Mouse (Mus musculus): ENCODE results near the gene 1700122O11Rik.
A peak's percentile ranks its signal among the peaks of the same experiment; 100 is the strongest.

Gene 1700122O11Rik

DNA sequence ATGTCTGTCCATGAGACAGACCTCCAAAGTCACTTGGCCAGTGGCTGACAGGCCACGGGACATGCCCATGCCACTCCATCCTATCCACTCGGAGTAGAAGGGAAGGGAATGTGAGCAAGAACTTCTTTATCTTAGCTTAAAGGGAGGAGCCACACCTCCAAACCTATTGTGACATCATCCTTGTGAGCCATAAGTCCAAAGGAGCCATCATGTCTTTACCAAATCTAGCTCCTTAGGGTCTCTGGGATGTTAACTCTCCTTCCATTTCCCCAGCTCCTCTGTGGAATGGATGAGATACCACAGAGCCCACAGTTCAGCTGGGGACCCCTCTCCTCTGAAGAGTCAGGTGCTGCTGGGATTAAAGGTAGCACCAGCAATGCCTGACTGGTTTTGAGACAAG lies at the start of gene 1700122O11Rik:
TSS of gene 1700122O11Rik (minus strand) at position 101 of the 400 bp plus-strand sequence.
- no peak for DNase-seq

DNA sequence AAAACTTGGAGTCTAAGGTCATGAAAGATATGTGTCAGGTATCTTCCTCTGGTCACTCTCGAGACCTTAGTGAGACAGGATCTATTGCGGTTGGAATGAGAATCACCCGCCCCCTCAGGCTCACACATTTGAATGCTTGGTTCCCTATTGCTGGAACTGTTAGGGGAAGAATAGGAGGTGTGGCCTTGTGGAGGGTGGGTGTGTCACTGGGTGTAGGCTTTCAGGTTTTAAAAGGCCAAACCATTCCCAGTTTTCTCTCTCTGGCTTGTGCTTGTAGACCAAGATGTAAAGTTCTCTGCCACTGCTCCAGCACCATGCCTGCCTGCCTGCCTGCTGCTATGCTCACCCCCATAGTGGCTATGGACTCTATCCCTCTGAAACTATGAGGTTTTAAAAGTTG lies 42.5 kb upstream of the 1700122O11Rik start:
- no peak for DNase-seq

DNA sequence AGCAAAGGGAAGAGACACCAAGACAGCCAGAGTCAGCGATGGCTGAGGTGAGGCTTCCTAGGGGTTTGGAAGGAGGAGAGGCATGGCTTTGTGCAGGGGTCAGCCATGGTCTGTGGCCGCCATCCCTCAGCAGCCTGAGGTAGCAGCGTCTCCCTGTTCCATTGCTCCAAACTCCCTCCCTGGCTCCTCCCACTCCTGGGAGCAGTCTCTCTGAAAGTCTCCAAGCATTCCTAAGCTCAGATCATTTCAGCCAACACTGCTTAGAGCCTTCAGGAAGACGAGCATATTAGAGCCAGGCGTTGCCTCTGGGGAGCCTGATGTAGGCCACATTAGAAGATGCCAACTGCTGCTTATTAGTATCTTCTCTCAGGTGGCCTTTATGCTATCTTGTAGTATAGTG lies 29.6 kb upstream of the 1700122O11Rik start:
- no peak for DNase-seq

DNA sequence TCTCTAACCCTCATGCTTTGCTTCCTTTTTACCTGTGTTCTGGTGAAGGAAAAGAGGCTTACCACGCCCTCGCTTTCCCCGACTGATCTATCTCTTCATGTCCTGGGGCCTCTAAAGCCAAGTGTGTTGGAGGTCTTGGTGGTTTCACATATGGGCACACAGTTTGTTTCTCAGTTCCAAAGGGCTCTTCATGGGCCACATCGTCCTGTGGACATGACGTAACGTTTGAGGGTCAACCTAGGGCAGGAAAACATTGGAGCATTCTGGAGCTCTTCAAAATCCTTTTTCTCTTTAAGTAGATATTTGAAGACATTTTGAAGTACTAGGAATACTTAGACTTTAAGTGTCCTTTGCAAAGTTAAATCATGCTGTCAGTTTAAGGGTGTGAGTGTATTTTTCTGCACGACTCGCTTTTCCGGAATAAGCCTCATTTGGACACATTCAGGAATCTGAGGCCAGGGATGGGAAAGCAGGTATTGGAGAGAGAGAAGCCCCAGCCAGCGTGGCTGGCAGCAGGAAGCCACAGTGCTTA lies 29.1 kb upstream of the 1700122O11Rik start:
- DNase-seq: no peak

DNA sequence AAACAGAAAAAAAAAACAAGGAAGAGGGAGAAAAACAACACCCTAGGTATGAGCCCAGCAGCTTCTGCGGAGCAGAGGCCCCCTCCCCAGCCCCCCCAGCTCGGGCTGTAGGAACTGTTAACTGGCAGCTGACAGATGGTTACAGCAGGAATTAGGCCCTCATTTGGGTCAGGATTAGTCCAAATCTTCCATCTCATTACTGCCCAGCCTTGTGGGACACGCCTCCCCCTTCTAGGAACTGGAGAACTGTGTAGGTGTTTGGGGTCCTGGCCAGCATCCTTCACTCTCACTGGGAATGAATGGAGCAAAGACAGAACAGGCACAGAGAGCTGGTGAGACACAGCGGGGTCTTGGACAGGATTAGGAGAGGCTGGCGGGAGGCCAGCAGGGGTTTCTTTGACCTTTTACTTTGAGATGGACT lies 27.0 kb upstream of the 1700122O11Rik start:
- DNase-seq: no peak

DNA sequence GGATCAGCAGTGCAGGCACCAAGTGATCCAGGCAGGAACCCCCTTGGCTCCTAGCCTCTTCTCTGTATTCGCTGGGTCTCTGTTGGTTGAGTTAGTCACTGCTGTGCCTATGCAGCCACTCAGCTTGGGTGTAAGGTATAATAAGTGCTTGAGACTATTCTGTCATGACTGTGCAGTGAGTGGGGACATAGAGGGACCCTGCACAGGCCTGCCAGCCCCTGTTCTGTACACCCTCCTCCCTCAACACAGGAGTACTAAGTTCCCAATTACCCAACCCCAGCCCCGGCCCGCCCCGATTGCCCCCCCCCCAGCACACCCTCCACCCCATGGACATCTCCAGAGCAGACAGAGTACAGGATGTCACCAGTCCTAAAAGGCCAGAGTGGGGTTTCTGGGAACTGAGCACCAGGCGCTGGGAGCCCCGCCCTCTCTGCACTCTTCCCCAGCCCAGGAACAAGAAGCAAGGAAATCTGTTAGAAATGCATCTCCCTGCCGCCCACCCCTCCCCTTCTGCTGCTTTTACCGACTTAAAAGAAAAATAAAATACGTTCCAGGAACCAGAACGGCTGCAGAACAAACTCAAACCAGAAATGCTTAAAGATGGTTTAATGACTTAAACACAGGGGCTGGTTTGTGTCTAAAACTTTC lies 26.2 kb upstream of the 1700122O11Rik start:
- no peak for DNase-seq

DNA sequence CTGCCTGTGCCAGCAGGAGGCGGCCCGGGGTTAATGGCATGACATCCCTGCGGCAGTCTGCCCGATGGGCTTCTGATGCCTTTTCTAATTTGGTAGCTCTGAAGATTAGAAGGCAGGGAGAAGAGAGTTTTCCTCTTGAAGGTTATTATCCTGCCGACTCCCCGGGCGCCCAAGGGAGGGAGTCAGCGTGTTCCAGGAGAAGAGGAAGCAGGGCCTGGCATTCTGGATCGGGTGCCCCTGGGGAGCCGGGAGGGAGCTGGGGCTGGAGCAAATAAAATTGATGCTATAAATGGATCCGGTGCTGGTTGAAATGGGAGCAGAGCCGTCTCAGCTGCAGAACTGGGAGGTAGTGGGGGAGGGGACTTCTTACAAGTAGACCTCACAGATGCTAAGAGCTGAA lies 19.3 kb upstream of the 1700122O11Rik start:
- no peak for DNase-seq

DNA sequence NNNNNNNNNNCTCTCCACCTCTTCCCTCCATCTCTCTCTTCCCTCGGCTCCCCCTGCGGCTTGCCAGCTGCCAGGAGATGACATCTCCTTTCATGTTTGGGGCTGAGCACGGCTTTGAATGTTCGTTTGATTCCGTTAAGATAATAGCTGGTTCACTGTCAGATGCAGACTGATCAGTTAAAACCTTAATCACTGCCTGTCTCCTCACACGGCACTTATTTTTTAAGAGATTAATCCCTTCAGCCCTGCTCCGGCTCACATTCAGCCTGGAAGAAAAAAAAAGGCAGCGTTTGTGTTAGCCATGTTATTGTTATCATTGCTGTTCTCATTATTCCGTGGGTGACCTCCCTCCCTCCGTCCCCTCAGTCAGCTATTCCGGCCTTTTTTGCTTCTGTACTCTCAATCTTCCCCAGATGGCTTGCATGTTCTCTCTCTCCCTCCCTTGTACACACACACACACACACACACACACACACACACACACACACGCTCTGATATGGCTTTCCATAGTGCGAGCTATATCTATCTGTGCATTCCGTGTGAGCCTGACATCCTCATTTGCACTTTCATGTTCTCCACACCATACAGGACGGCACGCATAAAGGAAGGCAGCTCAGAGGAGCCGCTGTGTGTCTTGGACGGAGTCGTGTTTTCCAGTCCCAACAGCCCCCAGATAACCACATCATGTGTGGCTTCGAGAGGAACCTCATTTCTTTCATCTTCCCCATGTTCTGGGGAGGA lies 17.2 kb upstream of the 1700122O11Rik start:
- DNase-seq: no peak

DNA sequence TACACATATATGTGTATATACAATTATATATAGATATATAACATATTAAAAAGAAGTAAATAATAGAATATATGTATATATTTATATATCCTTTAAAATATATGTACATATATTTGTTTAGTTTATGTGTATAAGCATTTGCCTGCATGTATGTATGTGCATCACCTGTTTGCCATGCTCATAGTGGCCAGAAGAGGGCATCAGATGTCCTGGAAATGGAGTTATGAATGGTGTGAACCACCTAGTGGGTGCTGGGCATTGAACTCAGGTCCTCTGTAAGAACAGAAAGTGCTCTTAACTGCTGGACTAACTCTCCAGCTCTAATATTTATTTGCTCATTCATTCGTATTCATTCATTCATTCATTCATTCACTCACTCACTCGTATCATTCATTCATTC lies 15.6 kb upstream of the 1700122O11Rik start:
- DNase-seq: no peak

DNA sequence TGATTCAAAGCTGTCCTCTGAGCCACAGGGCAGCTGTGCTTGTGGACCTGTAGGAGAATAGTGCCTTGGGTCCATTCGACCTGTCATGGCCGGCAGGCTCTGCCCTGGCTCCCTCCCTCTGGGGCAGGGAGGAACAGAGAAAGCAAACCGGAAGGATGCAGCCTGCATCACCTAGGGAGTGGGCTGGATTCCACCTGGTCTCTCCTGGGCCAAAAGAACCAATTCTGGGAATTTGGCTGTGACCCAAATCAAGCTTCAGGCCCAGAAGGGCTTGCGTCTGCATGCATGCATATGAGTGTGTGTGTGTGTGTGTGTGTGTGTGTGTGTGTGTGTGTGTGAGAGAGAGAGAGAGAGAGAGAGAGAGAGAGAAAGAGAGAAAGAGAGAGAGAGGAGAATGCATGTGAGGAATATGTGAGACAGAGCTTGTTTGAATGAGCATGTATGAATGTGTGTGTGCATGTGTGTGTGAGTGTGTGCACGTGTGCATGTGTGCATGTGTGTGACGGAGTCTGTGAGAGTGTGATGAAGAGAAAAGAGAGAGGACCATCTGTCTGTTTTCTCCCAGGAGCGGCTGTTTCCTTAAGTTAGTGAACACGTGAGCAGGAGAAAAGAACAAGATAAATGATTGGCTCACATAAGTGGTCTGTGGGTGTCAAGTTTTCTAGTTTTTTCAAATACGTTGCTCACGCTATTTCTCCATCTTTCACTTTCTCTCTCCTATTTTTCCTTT lies 14.4 kb upstream of the 1700122O11Rik start:
- no peak for DNase-seq

DNA sequence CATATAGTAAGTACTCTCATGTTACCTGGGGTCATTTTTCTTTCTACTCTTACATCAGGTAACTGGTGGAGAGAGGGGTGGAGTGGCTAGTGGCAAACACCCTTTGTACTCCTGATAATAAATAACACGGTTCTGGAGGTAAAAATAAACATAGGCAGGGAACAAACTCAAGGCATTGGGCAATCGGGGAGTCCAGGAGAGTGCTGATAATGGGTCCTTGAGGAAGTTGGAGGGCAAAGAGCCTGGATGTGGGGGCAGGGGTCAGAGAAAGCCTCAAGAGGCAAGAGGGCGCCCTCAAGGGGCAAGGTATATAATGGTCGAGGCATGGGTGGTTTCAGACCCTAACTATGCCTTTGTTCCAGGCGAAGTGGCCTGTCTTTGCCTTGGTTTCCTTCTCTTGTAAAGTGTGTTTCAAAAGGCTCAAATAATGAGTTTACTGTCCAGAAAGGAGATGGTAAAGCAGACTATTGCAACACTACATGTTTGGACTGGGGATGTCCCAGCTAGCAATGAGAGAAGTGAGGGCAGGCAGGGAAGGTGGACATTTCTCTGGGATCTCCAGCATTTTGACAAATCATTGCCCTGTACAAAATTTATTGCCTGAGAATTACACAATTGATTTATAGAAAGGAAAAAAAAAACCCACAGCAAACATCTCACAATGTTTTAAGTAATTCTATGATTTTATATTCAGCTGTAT lies 13.7 kb upstream of the 1700122O11Rik start:
- DNase-seq: no peak

DNA sequence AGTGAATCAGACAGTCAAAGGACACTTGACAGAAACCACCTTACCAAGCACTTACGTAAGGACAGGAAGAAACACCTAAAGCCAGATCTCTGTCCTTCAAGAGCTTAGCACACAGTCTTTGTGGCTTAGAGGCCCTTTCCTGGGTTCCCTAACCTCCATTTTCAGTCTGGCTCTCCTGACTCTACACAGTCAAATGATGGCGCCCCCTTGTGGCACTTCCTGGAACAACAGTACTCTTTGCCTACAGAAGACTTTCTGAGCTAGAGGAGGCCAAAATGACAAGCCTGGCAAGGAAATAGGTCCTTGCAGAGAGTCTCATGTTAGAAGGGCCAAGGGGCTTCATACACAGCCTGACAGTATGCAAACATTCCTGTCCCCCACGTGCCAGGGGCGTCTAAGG lies 7.5 kb upstream of the 1700122O11Rik start:
- DNase-seq: peak; percentile 80

DNA sequence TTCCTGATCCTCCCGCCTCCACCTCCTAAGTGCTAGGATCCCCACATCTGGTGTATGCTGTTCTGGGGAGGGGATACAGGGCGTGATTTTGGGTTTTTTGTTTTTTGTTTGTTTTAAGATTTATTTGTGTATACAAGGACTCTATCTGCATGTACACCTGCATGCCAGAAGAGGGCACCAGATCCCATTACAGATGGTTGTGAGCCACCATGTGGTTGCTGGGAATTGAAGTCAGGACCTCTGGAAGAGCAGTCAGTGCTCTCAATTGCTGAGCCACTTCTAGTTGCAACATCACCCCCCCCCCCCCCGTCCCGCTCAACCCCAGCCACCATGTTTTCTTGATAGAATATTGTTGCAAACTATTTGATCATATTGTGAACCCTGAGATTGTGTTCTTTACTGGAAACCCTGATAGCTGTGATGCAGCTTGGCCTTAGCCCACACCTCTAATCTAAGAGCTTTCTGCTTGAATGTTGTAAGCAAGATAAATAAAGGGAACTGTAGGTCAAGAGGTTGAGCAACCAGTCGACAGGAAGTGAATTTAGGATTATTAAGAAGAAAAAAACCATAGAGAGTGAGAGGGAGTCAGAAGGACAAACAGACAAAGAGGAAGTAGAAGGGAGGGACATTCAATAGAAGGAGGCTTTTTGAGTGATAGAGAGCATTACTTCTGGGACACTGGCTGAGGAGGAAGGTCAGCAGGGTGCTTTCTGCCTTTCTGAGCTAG lies 5.2 kb upstream of the 1700122O11Rik start:
- no peak for DNase-seq

DNA sequence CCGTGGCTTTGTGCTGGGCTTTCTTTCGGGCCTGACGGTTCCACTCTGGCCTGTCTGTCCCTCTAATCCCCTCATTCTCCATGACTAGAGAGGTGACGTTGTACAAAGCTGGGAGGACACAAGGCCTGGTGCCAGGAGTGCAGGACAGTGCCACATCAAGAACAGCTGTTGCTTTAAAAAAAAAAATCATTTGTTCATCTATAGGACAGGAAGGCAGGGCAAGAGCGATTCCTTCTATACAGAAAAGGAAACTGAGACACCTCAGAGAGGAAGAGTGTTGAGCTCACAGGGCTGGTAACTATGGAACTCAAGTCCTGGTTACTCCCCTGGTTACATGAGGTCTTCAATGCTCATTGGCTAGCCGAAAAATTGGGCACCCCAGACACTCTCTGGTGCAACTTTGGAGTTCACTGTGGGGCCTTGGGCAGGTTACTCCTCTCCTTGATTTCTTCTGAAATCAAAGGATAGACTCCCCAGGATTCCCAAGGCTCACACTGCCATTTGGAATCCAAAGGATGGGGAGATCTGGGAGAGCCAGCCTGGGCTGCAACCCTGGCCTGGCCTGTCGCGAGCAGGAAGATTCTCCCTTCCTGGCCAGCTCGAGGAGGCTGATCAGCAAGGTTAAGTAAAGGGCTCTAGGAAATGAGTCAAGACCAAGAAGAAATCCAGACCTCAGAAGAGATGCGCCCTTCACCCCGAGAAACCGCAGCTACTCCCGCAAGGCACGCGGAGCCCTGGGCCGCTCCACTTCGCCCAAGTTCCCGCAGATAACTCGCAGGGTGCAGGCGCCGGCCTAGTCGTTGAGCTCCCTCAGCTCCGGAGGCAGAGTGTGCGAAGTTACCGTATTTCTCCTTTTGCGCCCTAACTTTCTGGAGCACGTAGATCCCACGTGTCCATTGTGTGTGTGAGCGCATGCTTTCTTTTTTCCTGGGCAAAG lies 3.5 kb upstream of the 1700122O11Rik start:
- peak; percentile 52 for DNase-seq

DNA sequence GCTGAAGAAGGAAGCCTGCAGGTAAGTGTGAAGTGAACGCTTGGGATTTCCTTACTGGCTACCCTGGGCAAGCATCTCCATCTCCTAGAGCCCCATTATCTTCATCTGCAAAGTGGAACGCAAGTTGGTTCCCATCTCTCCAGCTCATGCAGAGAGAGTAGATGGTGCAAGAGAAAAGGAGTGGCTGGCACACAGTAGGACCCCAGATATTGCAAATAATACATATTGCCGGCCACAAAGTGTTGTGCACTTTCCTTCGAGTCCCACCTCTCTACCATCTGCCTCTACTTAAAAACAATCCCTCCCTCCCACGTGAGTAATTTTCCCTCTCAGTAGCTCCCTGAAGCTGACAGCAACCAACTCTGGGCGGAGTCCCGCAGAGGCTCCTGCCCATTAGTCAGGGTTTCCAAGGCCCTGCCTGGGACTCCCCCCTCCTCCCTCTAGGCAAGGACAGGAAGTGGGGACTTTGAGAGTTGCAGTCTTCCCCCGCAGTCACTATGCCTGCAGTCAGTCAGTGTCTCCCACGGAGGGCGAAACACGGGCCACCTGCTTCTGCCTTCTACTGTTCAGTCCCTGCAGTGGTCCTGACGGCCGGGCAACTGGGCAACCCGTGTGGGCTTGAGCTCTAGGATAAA lies 1.3 kb upstream of the 1700122O11Rik start:
- DNase-seq: peak; percentile 55

DNA sequence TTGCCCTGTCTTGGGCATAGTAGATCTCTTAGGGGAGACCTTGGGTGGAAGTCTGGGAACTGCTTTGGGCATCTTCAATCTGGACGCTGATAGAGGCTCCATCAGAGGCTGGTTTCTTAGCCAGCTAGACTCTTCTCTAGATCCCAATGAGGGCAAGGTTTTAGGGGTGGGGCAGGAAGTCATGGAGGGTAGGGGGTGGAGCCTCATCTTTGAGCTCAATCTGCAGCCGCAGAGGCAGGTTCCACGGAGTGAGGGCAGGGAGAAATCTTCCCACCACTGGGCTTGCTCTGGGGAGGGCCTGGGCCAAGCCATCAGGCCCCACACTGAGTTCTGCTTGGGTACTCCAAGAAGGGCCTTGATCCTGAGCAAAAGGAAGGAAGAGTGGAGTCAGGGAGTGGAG lies 1.2 kb downstream of the 1700122O11Rik start:
- DNase-seq: no peak

DNA sequence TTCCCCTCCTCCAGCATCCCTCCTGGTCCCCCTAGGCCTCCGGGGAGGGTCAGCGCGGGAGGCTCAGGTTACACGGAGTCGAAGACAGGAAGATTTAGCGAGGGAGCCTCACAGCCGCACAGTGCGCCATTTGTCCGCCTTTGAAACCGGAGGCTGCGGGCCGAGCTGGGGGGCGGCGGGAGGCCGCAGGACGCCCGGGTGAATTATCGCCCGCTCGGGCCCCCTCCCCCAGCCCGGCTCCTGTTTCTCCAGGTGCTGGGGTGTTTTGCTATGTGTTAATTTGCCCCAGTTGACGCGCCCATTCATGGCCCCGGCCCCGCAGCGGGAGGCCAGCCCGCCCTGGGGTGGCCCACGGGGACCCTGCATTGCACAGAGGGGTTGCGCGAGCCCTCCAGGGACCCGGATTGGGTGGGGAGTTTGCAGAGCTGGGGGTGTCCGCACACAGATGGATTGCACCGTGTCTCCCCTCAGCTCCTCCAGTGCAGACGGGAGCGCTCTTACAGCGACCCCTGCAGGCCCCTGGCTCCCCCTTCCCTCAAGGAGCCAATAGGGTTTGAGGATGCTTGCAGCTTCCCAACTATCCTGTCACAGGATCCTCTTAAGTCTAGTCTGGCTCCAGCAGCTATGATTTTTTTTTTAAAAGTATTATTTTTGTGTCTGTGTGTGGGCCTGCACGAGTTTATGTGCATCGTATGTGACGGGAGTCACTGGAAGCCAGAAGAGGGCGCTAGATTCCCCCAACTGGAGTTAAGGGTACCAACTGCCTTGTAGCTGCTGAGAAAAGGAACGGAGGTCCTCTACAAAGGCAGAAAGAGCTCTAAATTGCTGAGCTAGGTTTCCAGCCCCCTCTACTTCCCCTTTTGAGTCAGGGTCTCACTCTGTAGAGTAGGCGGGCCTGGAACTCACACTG lies 6.3 kb downstream of the 1700122O11Rik start:
- no peak for DNase-seq

DNA sequence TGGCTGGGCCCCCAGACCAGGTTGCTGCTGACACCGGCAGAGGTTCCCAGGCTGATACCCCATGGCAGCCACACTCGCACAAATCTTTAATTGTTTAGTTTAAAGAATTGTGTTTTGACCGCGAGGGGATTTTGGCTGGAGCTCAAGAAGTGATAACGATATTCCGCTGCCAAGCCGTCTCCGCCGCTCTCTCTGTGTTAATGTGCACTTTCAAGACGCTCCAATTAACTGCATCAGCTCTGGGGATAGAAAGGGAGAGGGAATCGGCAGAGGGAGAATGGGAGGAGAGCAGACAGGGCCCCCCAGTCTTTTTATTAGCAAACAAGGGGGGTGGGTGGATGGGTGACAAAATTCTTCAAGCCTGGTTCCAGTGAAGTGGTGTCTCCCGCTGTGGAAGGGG lies 8.9 kb downstream of the 1700122O11Rik start:
- DNase-seq: no peak

DNA sequence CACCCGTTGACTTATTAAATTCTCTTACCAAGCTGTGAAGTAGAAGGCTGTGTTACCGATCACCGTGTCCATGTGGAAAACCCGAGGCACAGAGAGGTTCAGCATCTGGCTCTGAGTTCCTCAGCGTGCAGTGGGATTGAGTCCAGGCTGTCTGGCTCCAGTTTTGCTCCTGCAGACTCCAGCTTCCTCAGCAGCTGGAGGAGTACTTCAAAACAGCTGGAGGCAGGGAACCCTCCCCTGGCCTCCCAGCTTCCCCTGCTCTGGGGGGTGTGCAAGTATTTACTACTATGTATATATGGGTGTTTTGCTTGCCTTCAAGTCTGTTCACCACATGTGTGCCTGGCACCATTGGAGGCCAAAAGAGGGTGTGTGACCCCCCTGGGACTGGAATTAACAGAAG lies 9.8 kb downstream of the 1700122O11Rik start:
- DNase-seq: no peak

DNA sequence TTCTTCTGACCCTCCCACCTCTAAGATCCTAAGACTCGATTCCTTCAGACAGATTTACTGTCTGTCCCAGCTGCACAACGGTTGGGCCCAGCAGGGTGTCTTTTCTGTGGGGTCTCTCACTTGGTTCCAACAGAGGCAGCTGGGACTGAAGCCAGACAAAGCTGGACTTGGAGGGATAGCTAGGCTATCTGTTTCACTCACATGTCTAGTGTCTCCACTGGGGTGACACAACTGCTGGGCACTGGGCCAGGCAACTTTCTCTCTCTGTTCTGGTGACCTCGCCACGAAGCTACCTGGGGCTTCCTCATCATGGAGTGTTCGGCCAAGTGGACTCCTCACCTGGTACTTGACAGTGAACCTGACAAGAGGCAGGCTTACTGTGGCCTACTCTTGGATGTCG lies 10.4 kb downstream of the 1700122O11Rik start:
- no peak for DNase-seq

Data from kidney, adult 9 months (tissue).